Mouse (Mus musculus): ENCODE results near the gene Atf3. TPM values are rescaled to one million over a fixed set of nuclear protein-coding genes. Genes with fewer than 3 reads are reported as not detected.

Atf3 gene
- total RNA-seq (2021): 100 to 1,000 TPM in 1 of 2 experiments, 10 to 100 TPM in 1; 14.7 to 163 TPM
- long read RNA-seq, experiment 1, partial matches to known transcripts: 0 of 3 reads
- long read RNA-seq, experiment 1, other reads (novel, unspliced or antisense): 1 of 3 reads
- long read RNA-seq, experiment 2, partial matches to known transcripts: 0 of 2 reads
- long read RNA-seq, experiment 2, other reads (novel, unspliced or antisense): 0 of 2 reads

DNA sequence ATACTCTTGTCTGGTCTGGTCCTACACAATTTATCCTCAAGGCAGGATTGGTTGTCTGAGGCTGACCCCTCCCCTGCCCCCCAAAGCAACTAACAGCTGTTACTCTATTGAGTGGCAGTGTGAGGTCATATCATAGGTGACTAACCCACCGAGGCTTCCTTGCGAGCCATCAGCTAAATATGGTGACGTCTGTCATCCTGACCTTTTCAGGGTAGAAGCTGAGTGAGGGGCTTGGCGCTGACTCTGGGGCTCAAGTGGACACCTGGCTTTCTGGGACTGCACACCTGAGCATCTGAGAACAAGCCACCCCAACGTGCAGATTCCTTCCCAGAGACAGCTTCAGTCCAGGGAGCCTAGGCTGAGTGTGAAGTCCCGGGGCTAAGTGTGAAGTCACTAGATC is at the start of gene Atf3:
Gene Atf3, minus strand, starts transcription at position 101 of the 400 bp plus-strand sequence.
- DNase-seq (ENCODE audit: low spot score): no peak

DNA sequence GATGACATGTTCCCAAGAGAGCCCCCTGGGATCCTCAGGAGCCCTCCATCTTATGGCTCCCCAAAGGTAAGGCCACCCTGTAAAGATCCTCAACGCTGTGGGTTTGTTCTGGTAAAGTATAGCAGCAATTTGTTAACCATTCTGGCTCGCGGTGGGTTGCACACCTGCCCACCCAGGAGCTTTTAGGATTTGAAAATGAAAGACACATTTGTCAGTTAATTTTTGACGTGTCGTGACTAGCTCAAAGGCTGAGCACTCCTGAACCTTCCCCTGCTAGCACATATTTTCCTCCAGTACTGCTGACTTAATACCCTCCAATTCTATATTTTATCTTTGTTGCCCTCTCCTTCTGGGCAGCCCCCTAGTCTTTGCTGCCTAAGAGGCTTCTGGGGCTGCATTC is 49.3 kb upstream of the Atf3 start:
- DNase-seq (ENCODE audit: low spot score): no peak

DNA sequence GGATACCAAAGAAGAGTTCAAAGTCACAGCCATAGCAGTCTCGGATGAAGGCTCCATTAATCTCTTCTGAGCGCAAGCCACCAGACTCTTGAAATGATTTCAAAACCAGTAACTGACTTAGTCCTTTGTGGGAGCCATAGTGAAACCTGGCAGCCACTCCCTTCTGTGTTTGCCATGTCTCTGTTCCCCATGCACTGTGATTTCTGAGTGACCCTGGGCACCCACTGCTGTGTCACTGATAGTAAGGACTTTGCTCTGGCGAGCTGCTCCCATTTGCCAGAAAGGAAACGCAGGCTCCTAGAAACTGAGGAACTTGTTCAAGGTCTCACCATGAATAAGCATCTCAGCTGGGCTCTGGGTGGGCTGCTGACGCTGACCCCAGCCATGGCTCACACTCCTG is 45.6 kb upstream of the Atf3 start:
- no peak for DNase-seq (ENCODE audit: low spot score)

DNA sequence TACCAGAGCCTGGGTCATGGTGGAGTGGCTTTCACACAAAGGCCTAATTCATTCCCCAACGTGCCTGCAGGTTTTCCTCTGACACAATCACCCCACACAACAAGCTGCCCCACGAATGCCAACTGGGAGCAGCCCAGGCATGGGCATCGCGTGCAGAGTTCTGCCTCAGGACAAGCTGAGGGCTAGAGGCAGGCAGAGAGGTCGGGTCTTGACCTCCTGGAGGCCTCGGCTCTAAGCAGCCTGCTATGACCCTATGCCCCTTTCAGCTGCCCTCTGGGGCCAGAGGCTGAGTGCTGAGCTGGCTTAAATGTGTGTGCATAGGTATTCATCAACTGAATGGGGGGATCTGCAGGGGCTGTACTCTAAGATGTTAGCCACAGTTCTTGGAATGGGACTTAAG is 44.0 kb upstream of the Atf3 start:
- DNase-seq (ENCODE audit: low spot score): no peak

DNA sequence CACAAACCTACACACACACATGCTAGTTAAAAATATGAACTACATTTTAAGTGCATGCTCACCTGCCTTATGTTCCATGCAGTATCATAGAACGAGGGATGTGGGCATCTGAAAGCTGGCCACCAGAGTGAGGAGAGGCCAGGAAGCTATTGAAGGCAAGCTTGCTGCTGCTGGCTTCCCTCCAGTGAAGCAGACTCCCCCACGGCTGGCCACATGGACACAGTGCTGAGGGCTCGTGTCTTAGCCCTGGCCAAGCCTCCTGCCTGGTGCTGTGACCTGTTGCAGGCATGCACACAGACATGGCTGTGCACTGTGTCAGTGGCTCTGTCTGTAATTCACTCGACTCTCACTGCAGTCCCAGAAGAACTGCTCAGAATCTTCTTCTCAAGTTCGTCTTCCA is 41.8 kb upstream of the Atf3 start:
- no peak for DNase-seq (ENCODE audit: low spot score)

DNA sequence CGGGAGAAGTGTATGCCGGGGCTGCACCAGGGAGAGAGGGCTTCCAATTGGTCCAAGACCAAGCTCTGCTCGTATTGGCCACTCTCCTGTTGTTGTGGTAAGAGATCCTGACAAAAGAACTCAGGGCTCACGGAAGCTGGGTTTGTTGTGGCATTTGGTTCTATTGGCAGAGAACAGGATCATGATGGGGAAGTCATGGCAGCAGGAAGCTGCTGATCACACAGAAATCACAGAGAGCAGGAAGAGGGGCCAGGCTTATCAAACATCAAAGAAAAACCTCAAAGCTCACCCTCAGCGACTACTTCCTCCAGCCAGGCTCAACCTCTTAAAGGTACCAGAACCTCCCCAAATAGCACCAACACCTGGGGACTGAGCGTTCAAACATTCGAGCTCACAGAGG is 41.3 kb upstream of the Atf3 start:
- no peak for DNase-seq (ENCODE audit: low spot score)

DNA sequence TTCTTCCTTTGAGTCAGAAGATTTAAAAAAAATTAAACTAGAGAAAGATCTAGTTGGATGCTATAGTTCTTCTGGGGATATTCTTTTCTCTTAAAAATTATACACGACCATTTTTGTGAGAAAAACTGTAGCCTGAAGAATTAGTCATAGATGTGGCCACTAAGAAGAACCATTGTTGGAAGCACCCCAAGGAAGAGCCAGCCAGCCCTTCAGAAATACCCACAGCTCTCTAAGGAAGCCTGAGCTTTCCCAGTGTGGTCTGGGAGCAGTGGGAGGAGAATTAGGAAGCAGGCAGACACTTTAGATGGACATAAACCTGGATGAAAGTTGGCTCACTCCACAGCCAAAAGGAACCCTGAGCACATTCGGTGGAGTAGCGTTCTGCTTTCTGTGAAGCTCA is 40.7 kb upstream of the Atf3 start:
- DNase-seq (ENCODE audit: low spot score): no peak

DNA sequence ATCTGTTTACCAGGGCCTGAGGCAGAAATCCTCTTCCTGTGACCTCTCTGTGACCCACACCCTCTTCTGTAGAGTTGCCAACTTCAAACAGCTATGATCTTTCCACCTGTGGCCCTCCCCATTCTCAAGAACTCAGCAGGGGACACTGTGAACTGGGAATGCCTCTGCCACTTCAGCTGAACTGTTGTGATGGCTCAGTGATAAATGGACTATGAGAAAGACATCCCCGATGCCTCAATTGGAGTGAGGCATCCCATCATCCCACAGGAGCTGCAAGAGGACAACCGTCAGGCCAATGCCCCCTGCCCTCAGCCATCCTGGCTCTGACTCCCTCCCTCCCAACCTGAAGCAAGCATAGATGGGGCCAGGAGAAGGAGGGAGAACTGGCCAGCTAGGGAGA is 40.1 kb upstream of the Atf3 start:
- DNase-seq (ENCODE audit: low spot score): no peak

DNA sequence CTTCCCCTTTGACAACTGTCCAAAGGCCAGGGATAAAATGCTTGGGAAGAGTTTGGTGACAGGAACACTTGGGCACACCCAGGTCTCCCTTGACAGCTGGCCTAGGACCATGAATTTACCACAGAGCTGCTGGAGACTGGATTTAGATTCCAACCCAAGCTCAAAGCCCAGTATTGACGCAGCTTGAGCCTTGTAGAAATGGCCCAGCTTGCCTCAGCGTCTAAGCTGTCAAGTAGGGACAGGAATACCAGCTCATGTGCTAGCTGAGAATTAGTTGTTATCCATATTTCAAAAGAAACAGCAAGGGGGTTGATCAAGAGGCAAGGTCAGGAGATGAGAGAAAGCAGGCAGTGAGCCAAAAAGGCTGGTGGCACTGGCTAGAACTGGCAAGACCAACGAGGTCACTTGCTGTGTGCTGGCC is 39.5 kb upstream of the Atf3 start:
- DNase-seq (ENCODE audit: low spot score): no peak

DNA sequence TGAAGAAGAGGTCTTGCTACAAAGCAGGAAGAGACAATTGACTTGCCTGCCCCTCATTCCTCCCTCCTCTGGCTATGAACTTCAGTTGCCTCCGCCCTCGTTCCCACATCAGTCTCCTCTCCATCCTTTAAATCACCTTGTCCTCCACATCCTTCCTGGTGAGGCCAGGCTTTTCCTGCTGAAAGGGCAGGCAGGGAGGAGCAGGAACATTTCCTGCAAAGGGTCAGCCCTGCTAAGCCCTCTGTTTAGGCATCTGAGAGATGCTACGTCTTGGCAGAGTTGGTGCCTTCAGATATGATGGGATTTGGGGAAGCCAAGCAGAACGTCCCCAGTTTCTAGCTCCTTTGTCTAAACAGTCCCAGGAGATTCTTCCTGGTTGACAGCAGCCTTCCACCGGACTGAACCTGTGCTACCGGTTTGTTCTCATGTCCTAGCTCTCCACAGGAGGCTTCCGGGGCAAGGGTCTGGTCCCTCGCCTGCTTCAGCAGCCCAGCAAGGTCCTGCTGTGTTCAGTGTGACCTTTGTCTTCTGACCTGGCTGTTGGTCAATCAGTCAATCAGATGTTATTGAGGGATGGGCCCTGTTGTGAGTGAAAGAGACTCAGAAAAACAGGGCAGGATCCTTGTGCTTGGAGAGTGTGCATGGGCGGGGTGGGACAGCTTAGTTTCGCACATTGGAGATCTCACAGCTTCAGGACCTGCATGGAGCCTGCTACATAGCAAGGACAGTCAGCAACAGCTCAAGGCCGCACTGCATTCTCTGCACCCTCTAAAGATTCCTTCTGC is 38.9 kb upstream of the Atf3 start:
- DNase-seq (ENCODE audit: low spot score): no peak

DNA sequence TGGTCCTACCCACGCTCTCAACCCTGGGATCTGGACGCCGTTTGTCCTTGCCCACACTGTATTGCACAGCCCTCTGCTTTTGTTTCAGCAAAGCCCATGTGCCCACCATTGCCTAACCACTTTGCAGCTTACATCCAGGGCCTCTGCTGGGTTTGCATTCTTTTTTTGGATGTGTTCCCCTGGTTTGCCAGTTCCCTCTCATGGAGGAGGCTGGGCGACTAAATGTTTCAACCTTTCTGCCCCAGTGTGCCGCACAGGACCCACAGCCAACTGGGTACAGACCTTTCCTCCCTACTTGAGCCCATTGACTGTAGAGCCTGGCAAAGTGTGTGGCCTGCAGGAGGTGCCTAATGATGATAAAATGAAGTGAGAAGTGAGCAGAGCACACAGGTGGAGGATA is 38.3 kb upstream of the Atf3 start:
- no peak for DNase-seq (ENCODE audit: low spot score)

DNA sequence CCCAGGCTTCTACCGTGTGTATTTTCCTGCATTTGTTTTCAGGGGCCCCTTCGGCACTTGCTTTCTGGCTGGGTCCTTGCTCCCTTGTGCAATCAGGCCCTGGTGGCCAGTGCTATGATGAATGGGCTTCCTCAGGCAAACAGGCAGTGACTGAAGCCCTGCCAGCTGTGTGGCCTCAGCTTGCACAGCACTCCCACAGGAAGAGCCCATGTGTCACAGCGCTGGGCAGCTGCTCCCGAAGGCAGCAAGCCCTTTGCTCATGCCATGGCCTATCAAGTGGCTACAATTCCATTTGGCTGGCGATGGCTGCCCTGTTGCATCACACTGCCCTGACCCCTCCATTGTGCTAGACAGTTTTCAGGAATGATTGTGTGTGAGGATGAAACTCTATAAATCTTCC is 36.6 kb upstream of the Atf3 start:
- peak; percentile 25 for DNase-seq (ENCODE audit: low spot score)

DNA sequence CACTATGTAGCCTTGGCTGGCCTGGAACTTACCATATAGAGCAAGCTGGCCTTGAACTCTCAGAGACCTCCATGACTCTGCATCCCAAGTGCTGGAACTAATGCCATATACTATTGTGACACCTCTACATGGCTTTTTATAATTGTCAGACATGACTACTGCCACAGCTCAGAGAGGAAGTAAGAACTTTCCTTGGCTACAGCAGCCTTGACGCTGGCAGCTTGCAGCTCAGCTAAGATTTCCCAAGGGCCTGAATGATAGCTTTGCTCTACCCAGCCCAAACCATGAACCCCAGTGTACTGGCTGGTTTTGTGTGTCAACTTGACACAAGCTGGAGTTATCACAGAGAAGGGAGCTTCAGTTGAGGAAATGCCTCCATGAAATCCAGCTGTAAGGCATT is 35.8 kb upstream of the Atf3 start:
- no peak for DNase-seq (ENCODE audit: low spot score)

DNA sequence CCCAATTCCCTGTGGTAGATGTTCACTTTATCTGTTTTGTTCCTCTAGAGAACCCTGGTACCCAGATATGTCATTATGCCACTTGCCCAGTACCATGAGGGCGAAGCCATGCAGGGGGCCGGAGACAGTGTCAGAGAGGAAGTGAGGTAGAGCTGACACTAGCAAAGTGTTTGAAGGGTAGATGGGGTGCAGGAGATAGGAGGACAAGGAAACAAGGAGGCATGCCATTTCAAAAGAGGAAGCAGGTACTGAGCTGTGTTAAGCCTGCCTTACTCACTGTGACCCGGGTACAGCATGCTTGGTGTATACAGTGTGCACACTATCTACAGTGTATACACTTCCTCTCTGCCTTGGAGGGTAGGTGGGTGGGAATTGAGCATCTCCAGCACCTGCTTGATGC is 32.1 kb upstream of the Atf3 start:
- DNase-seq (ENCODE audit: low spot score): no peak

DNA sequence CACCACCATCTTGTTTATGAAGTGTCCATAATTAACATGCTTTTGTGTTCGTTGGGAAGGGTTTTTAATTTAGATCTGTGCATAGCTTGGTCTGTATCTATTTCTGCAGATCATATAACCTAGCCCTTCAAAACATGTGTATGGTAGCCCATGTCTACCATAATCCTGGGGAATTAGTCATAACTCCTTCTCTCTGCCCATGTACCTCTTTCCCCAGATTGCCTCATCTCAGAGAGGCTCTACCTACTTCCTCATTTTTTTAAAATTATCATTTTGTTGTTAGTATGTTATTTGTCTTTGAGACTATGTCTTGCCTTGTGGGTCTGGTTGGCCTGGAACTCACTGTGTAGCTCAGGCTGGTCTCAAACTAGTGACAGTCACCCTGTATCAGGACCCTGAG is 30.6 kb upstream of the Atf3 start:
- no peak for DNase-seq (ENCODE audit: low spot score)

DNA sequence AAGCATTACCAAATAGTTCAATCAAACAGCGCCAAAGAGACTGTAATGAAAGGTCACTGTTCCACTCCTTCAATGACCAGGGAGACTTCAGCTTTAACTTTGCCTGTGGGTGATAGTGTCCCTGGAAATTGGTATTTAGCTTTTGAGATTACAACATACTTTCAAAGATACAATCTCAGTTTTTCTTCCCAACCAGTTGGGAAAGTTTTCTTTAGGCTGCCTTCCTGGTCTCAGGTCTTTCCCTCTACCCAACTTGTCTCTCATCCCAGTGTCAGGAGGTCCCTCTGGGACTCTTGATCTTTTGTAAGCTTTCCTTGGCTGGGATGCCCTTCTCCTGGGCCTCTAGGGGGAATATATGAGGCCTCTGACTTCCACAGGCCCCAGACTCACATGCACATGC is 29.7 kb upstream of the Atf3 start:
- DNase-seq (ENCODE audit: low spot score): no peak

DNA sequence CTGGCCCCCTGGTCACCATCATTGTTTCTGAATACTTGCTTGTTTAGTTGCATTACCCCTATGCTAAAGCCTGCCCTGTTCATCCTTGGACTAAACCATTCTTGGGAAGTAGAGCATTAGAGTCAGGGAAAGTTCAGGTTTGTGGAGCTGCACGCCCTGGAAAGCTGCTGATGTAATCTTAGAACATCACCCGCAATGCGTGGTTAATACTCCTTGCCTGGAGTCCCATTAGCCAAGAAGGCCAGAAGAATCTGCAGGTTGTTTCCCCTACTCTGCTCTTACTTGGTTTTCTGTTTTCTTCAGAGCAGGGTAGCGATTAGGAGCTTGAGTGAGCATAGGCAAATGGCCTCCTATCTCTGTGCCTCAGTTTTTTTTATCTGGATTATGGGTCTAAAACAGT is 26.0 kb upstream of the Atf3 start:
- no peak for DNase-seq (ENCODE audit: low spot score)

DNA sequence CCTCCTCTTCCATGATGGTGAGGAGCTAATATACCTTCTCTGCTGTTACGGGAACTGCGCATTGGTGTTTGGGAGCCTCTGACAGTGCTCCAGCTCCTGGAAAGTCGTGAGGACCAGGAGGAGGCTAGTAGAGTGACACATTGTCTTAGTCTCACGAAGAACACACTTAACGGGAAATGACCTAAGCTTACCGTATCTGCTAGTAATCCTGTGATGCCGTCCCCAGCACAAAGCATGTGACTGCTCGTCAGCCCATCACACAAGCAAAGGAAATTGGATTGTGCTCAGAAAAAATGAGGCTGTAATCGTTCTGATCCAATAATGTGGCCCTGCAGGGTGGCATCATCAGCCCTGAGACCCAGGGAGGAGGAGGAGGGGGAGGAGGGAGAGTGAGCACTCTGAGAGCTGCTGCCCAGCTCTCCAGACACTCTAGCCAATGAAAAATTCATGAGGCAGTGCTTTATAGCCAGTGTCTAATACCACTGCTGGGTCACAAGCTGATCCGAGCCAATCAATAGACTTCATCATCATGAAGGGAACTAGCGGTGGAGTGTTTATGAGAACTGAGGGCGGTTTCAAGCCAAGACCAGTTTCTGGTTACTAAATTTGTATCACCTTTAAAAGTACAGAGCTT is 24.3 kb upstream of the Atf3 start:
- no peak for DNase-seq (ENCODE audit: low spot score)

DNA sequence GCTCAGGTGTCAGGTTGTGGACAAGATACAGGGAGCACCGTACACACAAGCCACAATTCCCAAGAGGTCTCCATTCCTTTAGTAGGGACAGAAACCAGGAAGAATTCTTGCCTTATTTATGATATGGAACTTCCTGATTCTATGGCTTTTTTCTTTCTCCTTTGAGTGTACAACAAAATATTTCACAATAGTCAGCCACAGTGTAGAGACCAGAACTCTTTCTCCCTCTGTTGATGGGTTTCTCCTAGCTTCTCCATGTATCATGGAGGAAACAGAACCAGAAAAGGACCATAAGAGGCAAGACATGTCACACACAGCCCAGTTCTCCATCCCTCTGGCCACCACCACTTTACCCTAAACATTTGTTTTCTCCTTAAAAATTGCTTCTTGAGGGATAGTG is 23.7 kb upstream of the Atf3 start:
- no peak for DNase-seq (ENCODE audit: low spot score)

DNA sequence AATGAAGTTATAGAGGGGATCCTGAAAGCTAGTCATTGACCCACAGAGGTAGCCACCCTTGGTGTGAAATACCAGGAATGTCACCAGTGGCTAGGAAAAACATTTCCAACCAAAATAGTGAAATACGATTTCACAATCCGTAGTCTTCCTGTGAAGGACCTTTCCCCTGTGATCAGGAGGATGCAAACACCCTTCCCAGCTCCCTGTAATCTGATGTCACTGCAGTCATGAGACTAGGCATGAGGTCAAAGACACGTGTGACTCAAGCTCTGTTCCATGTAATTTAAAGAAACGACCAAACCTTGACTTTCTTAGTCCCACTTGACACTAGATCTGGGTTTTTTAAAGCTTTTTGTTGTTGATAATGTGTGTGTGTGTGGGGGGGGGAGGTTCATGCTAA is 21.8 kb upstream of the Atf3 start:
- DNase-seq (ENCODE audit: low spot score): no peak

DNA sequence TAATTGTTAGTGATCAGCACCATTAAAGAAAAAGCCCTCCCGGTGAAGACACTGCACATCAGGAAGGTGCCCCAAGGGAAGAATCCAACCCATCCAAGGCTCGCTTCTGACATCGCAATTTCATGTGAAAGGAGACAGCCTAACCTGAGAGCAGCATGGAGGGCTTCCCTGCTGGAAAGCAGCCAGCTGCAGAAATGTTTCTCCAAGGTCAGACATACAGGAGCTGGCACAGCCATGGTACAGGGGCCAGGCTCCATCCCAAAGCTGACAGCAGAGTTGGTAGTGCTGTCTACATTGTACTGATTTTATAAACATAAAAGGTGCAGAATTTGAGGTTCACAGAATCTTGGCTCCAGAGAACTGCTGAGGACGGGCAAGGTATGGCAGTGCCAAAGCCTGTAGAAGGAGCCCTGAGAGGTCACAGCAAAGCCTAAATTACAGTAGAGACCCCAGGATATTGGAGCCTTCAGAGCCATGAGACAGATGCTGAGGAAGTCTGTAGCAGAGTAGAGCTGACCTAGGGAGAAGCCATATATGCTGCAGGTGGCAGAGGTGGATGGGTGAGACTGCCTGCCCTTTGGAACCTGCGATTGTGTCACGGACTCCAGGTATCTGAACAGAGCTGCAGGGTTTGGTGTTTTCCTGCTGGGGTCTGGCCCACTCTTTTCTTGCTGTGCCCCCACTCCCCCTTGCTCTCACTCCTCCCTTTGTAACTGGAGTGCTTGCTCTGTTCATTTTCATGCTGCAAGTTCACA is 18.1 kb upstream of the Atf3 start:
- no peak for DNase-seq (ENCODE audit: low spot score)

DNA sequence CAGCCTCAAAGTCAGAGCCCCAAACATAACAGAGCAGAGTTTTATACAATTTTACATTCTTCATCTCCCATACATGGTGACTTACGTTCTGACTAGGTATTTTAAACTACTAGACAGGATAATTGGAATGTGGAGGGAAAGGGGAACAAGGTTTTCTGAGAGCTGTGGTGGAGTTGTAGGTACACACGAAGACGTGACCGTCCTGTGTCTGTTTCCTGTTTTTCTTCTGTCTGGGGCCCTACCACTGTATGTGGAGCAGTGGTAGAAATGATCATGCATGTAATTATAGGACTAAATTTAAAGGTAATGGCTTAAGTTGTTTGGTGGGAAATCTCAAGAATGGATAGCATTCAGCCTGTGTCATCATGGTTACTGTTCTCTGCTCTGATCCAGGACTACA is 17.0 kb upstream of the Atf3 start:
- DNase-seq (ENCODE audit: low spot score): no peak
